Mouse (Mus musculus): ENCODE results near the gene Rfk. TPM values are rescaled to one million over a fixed set of nuclear protein-coding genes. Genes with fewer than 3 reads are reported as not detected.

Gene Rfk
- polyA plus RNA-seq, 1 experiment from 2014 or later = 76.8 TPM

DNA sequence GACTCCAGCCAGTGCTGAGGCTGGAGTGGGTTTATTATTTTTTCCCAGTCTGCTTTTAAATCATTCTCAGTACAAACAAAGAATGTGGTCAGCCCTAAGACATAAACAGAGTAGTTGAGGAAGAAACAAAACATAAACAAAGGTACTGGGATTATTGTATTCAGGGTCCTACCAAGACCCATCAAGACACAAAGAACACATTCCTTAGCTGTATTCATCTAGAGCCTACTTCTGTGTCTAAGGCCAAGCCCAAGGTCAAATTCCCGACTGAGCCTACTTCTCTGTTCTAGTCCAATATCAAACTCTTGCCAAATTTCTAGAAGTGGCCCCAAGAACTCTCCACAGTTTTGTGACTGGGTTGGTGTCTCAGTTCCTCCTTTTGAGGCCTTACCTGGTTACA, 24.0 kb downstream of the Rfk start:
- no peak for ATAC-seq (replicated peaks; ENCODE audit: low FRiP score)
- Histone ChIP-seq H3K27me3 (no peaks in the 10 kb centered on the region), H3K9me3 (replicated peaks) (no peaks in the 10 kb centered on the region), H3K4me2 (no peak overlapping the region), H3K4me3 (replicated peaks) (no peak overlapping the region), H3K9ac (no peak overlapping the region), H3K36me3 (no peaks in the 10 kb centered on the region), H3K27ac (no peak overlapping the region), H3K4me1 (0 out of 2 replicates have a peak, but pooled peaks cover 4% of the 10 kb centered on the region)
- 66% methylated on average over 1 of the region's 1 CpGs for WGBS

DNA sequence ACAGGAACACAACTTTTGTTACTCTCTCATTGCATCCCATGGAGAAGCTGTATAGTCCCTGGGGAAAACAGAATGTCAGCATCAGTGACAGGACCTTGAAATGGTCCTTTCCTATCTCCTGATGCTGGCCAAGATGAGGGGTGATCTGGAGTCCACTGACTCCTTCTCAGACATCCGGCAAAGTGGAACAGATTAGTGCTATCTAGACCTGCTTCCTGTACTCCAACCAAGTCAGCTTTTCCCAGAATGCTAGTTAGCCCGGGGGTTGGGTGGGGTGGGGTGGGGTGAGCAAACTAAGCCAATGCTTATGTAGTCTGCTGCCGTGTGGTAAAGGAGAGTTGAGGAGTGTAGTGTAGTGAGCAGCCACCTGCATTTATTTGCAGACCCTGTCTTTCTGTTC, 29.5 kb downstream of the Rfk start:
- no peaks in the 10 kb centered on the region for H3K27me3 ChIP-seq
- no peaks in the 10 kb centered on the region for H3K9me3 ChIP-seq (replicated peaks)
- 78% methylated on average over 3 of the region's 3 CpGs for WGBS
- H3K36me3 ChIP-seq = no peaks in the 10 kb centered on the region
- no peak overlapping the region for H3K27ac ChIP-seq
- ATAC-seq (replicated peaks; ENCODE audit: low FRiP score) = no peak
- no peak overlapping the region for H3K9ac ChIP-seq
- 0 out of 2 replicates have a peak, but pooled peaks cover 4% of the 10 kb centered on the region for H3K4me1 ChIP-seq
- no peak overlapping the region for H3K4me3 ChIP-seq (replicated peaks)
- H3K4me2 ChIP-seq = no peak overlapping the region

- Histone ChIP-seq H3K4me1 (no peaks in the 10 kb centered on the region), H3K4me3 (replicated peaks) (no peak overlapping the region), H3K9ac (no peak overlapping the region), H3K9me3 (replicated peaks) (no peaks in the 10 kb centered on the region), H3K27me3 (no peaks in the 10 kb centered on the region), H3K27ac (no peak overlapping the region), H3K36me3 (no peaks in the 10 kb centered on the region), H3K4me2 (no peak overlapping the region)
- WGBS = 95% methylated on average over 2 of the region's 2 CpGs
- no peak for ATAC-seq (replicated peaks; ENCODE audit: low FRiP score)
Measured at GRCm38 (mm10) chr19:17427824-17428560, 34.1 kb downstream of the Rfk start.

- ATAC-seq (replicated peaks; ENCODE audit: low FRiP score) = no peak
- no peak overlapping the region for H3K9ac ChIP-seq
- H3K4me1 ChIP-seq = no peaks in the 10 kb centered on the region
- H3K4me2 ChIP-seq = no peak overlapping the region
- no peak overlapping the region for H3K4me3 ChIP-seq (replicated peaks)
- no peaks in the 10 kb centered on the region for H3K36me3 ChIP-seq
- H3K27me3 ChIP-seq = no peaks in the 10 kb centered on the region
- 84% methylated on average over 2 of the region's 2 CpGs for WGBS
- no peaks in the 10 kb centered on the region for H3K9me3 ChIP-seq (replicated peaks)
- no peak overlapping the region for H3K27ac ChIP-seq
Measured at GRCm38 (mm10) chr19:17428561-17428914, 34.7 kb downstream of the Rfk start.

- Histone ChIP-seq H3K4me3 (replicated peaks) (no peak overlapping the region), H3K36me3 (no peaks in the 10 kb centered on the region), H3K4me1 (0 out of 2 replicates have a peak, but pooled peaks cover 5% of the 10 kb centered on the region), H3K27ac (peak overlapping the region; percentile 33; the same call in 1 of the 2 replicates), H3K4me2 (no peak overlapping the region), H3K9ac (no peak overlapping the region), H3K9me3 (replicated peaks) (no peaks in the 10 kb centered on the region), H3K27me3 (no peaks in the 10 kb centered on the region)
- 79% methylated on average over 1 of the region's 1 CpGs for WGBS
- no peak for ATAC-seq (replicated peaks; ENCODE audit: low FRiP score)
Measured at GRCm38 (mm10) chr19:17436651-17437050, 42.8 kb downstream of the Rfk start.

- Histone ChIP-seq H3K9me3 (replicated peaks) (no peaks in the 10 kb centered on the region), H3K9ac (no peak overlapping the region), H3K36me3 (no peaks in the 10 kb centered on the region), H3K4me1 (0 out of 2 replicates have a peak, but pooled peaks cover 5% of the 10 kb centered on the region), H3K4me3 (replicated peaks) (no peak overlapping the region), H3K4me2 (no peak overlapping the region), H3K27me3 (no peaks in the 10 kb centered on the region), H3K27ac (peak overlapping the region; percentile 61)
- 56% methylated on average over 4 of the region's 4 CpGs for WGBS
- peak; percentile 86; the same call in 1 of the 2 replicates for ATAC-seq (replicated peaks; ENCODE audit: low FRiP score)
Measured at GRCm38 (mm10) chr19:17439476-17440189, 45.8 kb downstream of the Rfk start.

- Histone ChIP-seq H3K9ac (no peak overlapping the region), H3K9me3 (replicated peaks) (no peaks in the 10 kb centered on the region), H3K36me3 (no peaks in the 10 kb centered on the region), H3K4me3 (replicated peaks) (no peak overlapping the region), H3K27me3 (no peaks in the 10 kb centered on the region), H3K4me2 (no peak overlapping the region), H3K27ac (no peak overlapping the region), H3K4me1 (0 out of 2 replicates have a peak, but pooled peaks cover 5% of the 10 kb centered on the region)
- no peak for ATAC-seq (replicated peaks; ENCODE audit: low FRiP score)
- 77% methylated on average over 7 of the region's 7 CpGs for WGBS
Measured at GRCm38 (mm10) chr19:17443581-17443980, 49.7 kb downstream of the Rfk start.

Other genes starting within 250 kb of the Rfk start
- gene Gcnt1, start 21.2 kb upstream of the Rfk start, polyA plus RNA-seq (2015; fragmentation: Nextera tagmentation; extraction: Ambion mirVana) = 27.6 and 29.6 TPM in 2 replicates